Mouse (Mus musculus): ENCODE results near the gene Smlr1. TPM values are rescaled to one million over a fixed set of nuclear protein-coding genes. Genes with fewer than 3 reads are reported as not detected.

The Smlr1 gene
- polyA plus RNA-seq, 1 experiment: not detected

GRCm38 (mm10) chr10:25539771-25540168 lies 3.7 kb upstream of the Smlr1 start:
- no peaks in the 10 kb centered on the region for H3K36me3 ChIP-seq (ENCODE audit: control insufficient read depth, insufficient read depth, low read length)
- H3K4me3 ChIP-seq (ENCODE audit: control insufficient read depth, insufficient read depth, low read length): no peak overlapping the region
- TF ChIP-seq POLR2A (IDR thresholded peaks at IDR 0.05; ENCODE audit: control insufficient read depth, extremely low read depth, insufficient read depth, low read length, poor library complexity): no peak
- TF ChIP-seq CTCF (IDR thresholded peaks at IDR 0.05; ENCODE audit: borderline replicate concordance, control insufficient read depth, extremely low read depth, insufficient read depth, low read length, poor library complexity): no peak
- DNase-seq: no peak
- H3K27ac ChIP-seq (ENCODE audit: control insufficient read depth, insufficient read depth, low read length): no peak overlapping the region
- H3K4me1 ChIP-seq (replicated peaks; ENCODE audit: control insufficient read depth, insufficient read depth, low read length): no peaks in the 10 kb centered on the region
- WGBS: 96% methylated on average over 6 of the region's 6 CpGs
- H3K27me3 ChIP-seq (ENCODE audit: control insufficient read depth, insufficient read depth, low read length): no peaks in the 10 kb centered on the region

- H3K36me3 ChIP-seq (ENCODE audit: control insufficient read depth, insufficient read depth, low read length): no peaks in the 10 kb centered on the region
- H3K4me1 ChIP-seq (replicated peaks; ENCODE audit: control insufficient read depth, insufficient read depth, low read length): no peaks in the 10 kb centered on the region
- H3K27me3 ChIP-seq (ENCODE audit: control insufficient read depth, insufficient read depth, low read length): no peaks in the 10 kb centered on the region
- 93% methylated on average over 4 of the region's 4 CpGs for WGBS
- no peak overlapping the region for H3K27ac ChIP-seq (ENCODE audit: control insufficient read depth, insufficient read depth, low read length)
- TF ChIP-seq CTCF (IDR thresholded peaks at IDR 0.05; ENCODE audit: borderline replicate concordance, control insufficient read depth, extremely low read depth, insufficient read depth, low read length, poor library complexity) (no peak), POLR2A (IDR thresholded peaks at IDR 0.05; ENCODE audit: control insufficient read depth, extremely low read depth, insufficient read depth, low read length, poor library complexity) (no peak)
- no peak overlapping the region for H3K4me3 ChIP-seq (ENCODE audit: control insufficient read depth, insufficient read depth, low read length)
- DNase-seq: no peak
Observed at GRCm38 (mm10) chr10:25539146-25539770, 3.2 kb upstream of the Smlr1 start.

GRCm38 (mm10) chr10:25538738-25539137 lies 2.7 kb upstream of the Smlr1 start:
- TF ChIP-seq CTCF (IDR thresholded peaks at IDR 0.05; ENCODE audit: borderline replicate concordance, control insufficient read depth, extremely low read depth, insufficient read depth, low read length, poor library complexity) (no peak), POLR2A (IDR thresholded peaks at IDR 0.05; ENCODE audit: control insufficient read depth, extremely low read depth, insufficient read depth, low read length, poor library complexity) (no peak)
- H3K4me3 ChIP-seq (ENCODE audit: control insufficient read depth, insufficient read depth, low read length): no peak overlapping the region
- no peak overlapping the region for H3K27ac ChIP-seq (ENCODE audit: control insufficient read depth, insufficient read depth, low read length)
- H3K4me1 ChIP-seq (replicated peaks; ENCODE audit: control insufficient read depth, insufficient read depth, low read length): no peaks in the 10 kb centered on the region
- H3K27me3 ChIP-seq (ENCODE audit: control insufficient read depth, insufficient read depth, low read length): no peaks in the 10 kb centered on the region
- H3K36me3 ChIP-seq (ENCODE audit: control insufficient read depth, insufficient read depth, low read length): no peaks in the 10 kb centered on the region
- no peak for DNase-seq
- WGBS: 84% methylated on average over 1 of the region's 1 CpGs

GRCm38 (mm10) chr10:25536621-25537020 lies 554 bp upstream of the Smlr1 start:
- Histone ChIP-seq H3K4me3 (ENCODE audit: control insufficient read depth, insufficient read depth, low read length) (no peak overlapping the region), H3K27ac (ENCODE audit: control insufficient read depth, insufficient read depth, low read length) (no peak overlapping the region), H3K36me3 (ENCODE audit: control insufficient read depth, insufficient read depth, low read length) (no peaks in the 10 kb centered on the region), H3K4me1 (replicated peaks; ENCODE audit: control insufficient read depth, insufficient read depth, low read length) (no peaks in the 10 kb centered on the region), H3K27me3 (ENCODE audit: control insufficient read depth, insufficient read depth, low read length) (no peaks in the 10 kb centered on the region)
- DNase-seq: no peak
- TF ChIP-seq POLR2A (IDR thresholded peaks at IDR 0.05; ENCODE audit: control insufficient read depth, extremely low read depth, insufficient read depth, low read length, poor library complexity): no peak
- no peak for TF ChIP-seq CTCF (IDR thresholded peaks at IDR 0.05; ENCODE audit: borderline replicate concordance, control insufficient read depth, extremely low read depth, insufficient read depth, low read length, poor library complexity)
- 95% methylated on average over 6 of the region's 6 CpGs for WGBS

DNA sequence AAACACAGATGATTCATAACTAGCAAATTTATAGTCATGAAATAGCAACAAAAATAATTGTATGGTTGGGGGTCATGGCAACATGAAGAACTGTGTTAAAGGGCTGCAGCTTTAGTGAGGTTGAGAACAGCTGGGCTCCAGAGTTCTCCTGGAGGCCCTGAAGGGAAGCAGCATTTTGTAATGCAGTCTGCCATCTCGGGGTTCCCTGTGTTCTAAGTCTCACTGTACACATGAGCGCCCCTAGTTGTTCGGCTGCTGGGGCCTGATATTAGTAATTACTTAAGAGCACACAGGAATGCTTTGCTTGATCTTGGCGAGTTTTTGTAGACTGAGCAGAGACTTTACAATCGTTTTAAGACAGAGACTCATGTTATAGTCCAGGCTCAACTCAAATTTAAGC lies 1.6 kb downstream of the Smlr1 start:
- DNase-seq: no peak
- Histone ChIP-seq H3K4me1 (replicated peaks; ENCODE audit: control insufficient read depth, insufficient read depth, low read length) (no peaks in the 10 kb centered on the region), H3K36me3 (ENCODE audit: control insufficient read depth, insufficient read depth, low read length) (no peaks in the 10 kb centered on the region), H3K27me3 (ENCODE audit: control insufficient read depth, insufficient read depth, low read length) (no peaks in the 10 kb centered on the region), H3K4me3 (ENCODE audit: control insufficient read depth, insufficient read depth, low read length) (no peak overlapping the region), H3K27ac (ENCODE audit: control insufficient read depth, insufficient read depth, low read length) (no peak overlapping the region)
- TF ChIP-seq POLR2A (IDR thresholded peaks at IDR 0.05; ENCODE audit: control insufficient read depth, extremely low read depth, insufficient read depth, low read length, poor library complexity) (no peak), CTCF (IDR thresholded peaks at IDR 0.05; ENCODE audit: borderline replicate concordance, control insufficient read depth, extremely low read depth, insufficient read depth, low read length, poor library complexity) (no peak)
- 91% methylated on average over 5 of the region's 5 CpGs for WGBS

- 87% methylated on average over 9 of the region's 9 CpGs for WGBS
Observed at GRCm38 (mm10) chr10:25533513-25534246, 2.4 kb downstream of the Smlr1 start.

More at GRCm38 (mm10) chr10:25533513-25534246, 2.4 kb downstream of the Smlr1 start:
- H3K27me3 ChIP-seq (ENCODE audit: control insufficient read depth, insufficient read depth, low read length): no peaks in the 10 kb centered on the region
- no peak for TF ChIP-seq POLR2A (IDR thresholded peaks at IDR 0.05; ENCODE audit: control insufficient read depth, extremely low read depth, insufficient read depth, low read length, poor library complexity)
- TF ChIP-seq CTCF (IDR thresholded peaks at IDR 0.05; ENCODE audit: borderline replicate concordance, control insufficient read depth, extremely low read depth, insufficient read depth, low read length, poor library complexity): no peak
- no peak overlapping the region for H3K4me3 ChIP-seq (ENCODE audit: control insufficient read depth, insufficient read depth, low read length)
- H3K36me3 ChIP-seq (ENCODE audit: control insufficient read depth, insufficient read depth, low read length): no peaks in the 10 kb centered on the region
- no peak for DNase-seq
- no peak overlapping the region for H3K27ac ChIP-seq (ENCODE audit: control insufficient read depth, insufficient read depth, low read length)
- no peaks in the 10 kb centered on the region for H3K4me1 ChIP-seq (replicated peaks; ENCODE audit: control insufficient read depth, insufficient read depth, low read length)
